Mouse (Mus musculus) gastrocnemius, adult 2 months (tissue): ENCODE measurements at regions not wholly inside any gene's neighbourhood (a gene's known extent, or its start where the extent isn't known, plus 50 kb on each side); places are given as distances from the start of the nearest gene placed in this dataset.

Experiments used
- DNase-seq: peaks from one replicate; pipeline ENCODE4 v3.0.0; 2022
- H3K27ac ChIP-seq: fragments of 200-600 bp; 2 replicates; pipeline ENCODE4 v1.8.1; 2022; ENCODE audit warnings: mild to moderate bottlenecking
- H3K4me3 ChIP-seq: fragments of 200-600 bp; 2 replicates; pipeline ENCODE4 v1.8.1; 2022; ENCODE audit warnings: mild to moderate bottlenecking, moderate library complexity
- CTCF ChIP-seq: fragments of 200-600 bp; IDR thresholded peaks from 2 replicates; pipeline ENCODE4 v1.8.1; 2022; ENCODE audit warnings: antibody characterized with exemption, mild to moderate bottlenecking, moderate library complexity
- intact Hi-C: fragments of 180-260 bp; cut with DNase I; formaldehyde crosslinking; loops from one replicate; pipeline ENCODE4 v1.15.1; 2025

GRCm38 (mm10) chr3:53727737-53728136 is 70.6 kb upstream of the Frem2 start:
- intact Hi-C loops, result no loop called here

GRCm38 (mm10) chr3:53707101-53707500 is 49.9 kb upstream of the Frem2 start:
- no peak for DNase-seq
- no peak for TF ChIP-seq CTCF
- intact Hi-C loops, result no loop called here
- Histone ChIP-seq H3K4me3 (no peak overlapping the region), H3K27ac (no peak overlapping the region)

More at GRCm38 (mm10) chr3:53727737-53728136, 70.6 kb upstream of the Frem2 start:
- no peak overlapping the region for H3K4me3 ChIP-seq
- no peak for DNase-seq
- no peak overlapping the region for H3K27ac ChIP-seq
- no peak for TF ChIP-seq CTCF
